Mouse (Mus musculus) adrenal gland, postnatal 10 days (tissue): Measurements from ENCODE around the gene Wap. TPM values are rescaled to one million over a fixed set of nuclear protein-coding genes. Genes with fewer than 3 reads are reported as not detected.
A peak's percentile ranks its signal among the peaks of the same experiment; 100 is the strongest.

Experiments
- DNase-seq: peaks from one replicate; pipeline ENCODE4 v3.0.0; 2021; ENCODE audit warnings: mixed read lengths
- total RNA-seq, 2 experiments: library from RNA; stranded (reverse); gene quantifications; 2 replicates each; pipeline ENCODE4 v1.2.3; 2021

Wap gene
- total RNA-seq, 2 experiments from 2014 or later, result not detected

DNA sequence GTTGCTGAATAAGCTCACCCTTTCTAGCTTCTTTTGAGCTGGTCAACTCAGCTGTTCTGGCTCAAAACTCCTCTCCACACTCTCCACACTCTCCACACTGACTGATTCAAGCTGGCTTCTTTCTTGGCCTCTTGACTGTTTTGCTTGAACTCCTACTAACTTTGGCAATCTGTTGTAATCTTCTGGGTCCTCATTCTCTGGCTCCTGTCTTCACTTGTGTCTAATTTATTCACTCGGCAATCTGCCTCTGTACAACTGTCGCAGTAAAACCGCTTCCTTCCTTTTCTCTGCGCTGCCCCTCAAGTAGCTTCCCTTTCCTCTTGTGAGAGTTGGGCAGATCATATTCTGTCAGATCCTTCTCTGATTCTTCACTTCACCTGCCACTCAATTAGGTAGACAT lies 10.7 kb downstream of the Wap start:
- no peak for DNase-seq

DNA sequence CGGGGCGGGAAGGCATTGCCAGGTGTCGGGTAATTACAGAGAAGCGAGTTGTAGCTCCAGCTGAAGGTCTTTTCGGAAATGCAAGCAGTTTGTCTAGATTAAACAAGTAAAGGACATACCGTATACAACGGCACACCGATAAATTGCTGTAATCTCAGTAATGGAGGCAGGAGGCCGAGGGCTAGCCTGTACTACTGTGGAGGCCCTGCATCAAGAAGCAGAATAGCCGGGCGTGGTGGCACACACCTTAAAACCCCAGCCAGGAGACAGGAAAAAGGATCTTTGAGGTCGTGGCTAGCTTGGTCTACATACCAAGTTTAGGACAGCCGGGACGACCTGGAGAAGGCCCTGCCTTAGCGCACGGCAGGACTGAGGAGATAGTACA lies 12.1 kb downstream of the Wap start:
- DNase-seq, result no peak

DNA sequence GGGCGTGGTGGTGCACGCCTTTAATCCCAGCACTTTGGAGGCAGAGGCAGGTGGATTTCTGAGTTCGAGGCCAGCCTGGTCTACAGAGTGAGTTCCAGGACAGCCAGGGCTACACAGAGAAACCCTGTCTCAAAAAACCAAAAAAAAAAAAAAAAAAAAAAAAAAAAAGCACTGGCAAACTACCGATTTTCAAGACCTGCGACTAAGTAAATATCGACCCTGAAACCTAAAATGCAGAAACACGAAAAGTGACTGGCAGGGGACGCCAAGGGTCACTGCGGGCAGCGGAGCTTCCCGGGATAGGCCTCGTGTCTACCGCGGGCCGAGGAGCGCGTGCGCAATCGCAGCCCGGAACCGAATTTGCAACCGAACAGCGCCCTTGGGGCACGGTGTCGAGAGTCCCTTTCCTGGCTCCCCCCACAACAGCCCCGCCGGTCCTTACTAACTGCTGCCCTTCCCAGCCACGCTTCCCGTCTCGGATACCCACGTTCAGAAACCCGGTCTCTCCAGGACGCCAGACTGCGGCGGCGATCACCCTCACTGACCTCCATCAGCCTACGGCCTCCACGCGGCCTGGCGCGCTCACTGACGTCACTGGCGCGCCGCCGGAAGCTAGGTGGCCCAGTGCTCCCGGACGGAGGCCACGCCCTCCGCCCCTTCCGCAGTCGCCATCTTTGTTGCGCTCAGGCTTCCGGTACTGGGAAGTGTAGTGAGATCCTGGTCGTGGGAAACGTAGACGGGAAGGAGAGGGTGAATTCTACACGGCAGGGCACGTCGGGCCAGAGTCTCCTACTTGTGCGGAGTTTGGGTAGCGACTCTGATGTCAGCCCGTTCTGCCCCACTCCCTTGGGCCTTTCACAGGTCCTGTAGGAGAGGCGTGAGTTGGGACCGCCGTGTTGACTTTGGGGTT lies 12.7 kb downstream of the Wap start, which contains the start of gene Tbrg4:
Gene Tbrg4 (minus strand): TSS at position 590 of the 910 bp plus-strand sequence.
- peak; percentile 95 for DNase-seq

GRCm38 (mm10) chr11:6624619-6625382 lies 13.6 kb downstream of the Wap start:
- no peak for DNase-seq

- no peak for DNase-seq
Observed at GRCm38 (mm10) chr11:6623704-6624103, 14.7 kb downstream of the Wap start.

DNA sequence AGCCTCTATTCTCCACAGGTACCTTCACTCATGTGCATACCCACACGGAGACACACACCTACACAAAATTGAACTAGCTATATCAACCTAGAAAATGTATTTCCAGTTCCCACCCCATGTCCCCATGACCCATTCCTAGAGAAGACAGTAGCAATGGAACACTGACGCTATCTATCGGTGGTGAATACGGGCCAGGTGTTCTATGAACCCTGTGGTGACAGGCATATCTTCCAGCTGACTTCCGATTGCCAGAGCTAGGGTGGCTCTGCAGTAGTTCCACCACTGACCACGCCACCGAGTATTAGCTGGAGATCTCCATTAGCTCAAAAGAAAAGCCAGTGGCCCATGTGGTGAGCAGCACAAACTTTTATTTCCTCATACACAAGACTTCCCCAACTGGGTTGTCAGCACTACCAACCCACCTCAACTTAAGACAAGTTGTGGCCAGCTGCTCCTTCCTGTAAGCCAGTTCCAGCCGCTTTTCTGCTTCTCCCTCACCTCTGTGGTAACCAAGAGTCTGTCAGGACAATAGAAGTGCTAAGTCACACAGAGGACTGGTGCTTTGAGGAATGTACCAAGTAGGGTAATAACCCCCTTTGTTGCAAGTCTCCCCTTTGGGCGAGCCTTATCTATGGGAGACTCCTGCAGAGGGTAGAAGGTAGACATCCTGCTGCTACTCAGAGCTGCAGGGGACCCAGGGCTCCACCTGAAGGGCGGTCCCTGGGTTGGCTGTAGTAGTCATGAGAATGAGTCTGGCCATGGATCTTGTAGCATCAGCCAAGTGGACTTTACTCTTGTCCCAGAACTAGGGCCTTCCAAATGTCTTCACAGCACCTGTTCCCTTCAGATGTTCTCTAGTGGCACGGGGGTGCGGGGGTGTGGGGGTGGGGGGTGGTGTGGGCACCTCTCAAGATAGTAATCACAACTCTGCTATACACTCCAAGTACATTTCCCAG lies 22.9 kb downstream of the Wap start:
- DNase-seq, result no peak

DNA sequence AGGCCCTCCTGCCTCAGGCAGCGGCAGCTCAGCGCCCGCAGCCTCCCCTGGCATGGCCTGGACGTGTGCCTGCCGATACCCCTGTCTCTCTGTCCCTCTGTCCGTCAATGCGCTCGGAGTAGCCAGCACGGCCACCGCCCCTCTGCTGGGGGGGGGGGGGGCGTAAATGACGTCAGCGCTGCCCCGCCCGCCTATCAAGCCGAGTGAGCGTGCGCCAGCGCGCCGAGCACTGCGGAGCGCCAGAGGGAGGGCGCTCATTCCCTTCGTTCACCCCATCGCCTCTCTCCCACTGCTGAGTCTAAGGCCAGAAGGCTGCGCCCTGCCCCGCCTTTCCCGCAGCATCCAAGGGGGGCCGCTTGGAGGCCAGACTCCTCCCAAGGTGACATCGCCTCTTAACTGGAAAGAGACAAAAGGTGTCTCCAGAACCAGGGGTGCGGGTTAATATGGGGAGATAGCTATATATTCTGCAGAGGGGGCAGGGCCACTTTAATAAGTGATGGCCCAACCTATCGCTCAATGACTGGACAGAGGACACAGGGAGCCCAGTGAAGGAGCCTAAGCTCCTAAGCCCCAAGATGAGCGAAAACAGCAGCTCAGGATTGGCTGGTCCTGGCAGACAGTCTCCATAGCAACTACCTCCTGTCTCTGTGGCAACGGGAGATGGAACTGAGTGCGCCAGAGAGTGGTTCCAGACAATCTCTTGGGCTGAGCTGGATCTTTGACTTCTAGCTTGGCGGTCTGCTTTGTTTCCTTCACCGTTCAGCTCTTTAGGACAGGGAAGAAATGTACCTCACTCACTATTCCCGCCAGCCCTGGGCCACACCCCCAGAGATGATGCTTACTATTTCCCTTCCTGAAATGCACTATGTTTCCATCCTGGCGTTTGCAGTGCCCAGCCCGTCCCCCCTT lies 32.7 kb downstream of the Wap start, which contains the start of gene Nacad:
Gene Nacad (minus strand): TSS at position 563 of the 909 bp plus-strand sequence.
- DNase-seq, result no peak

GRCm38 (mm10) chr11:6605021-6605481 lies 33.4 kb downstream of the Wap start:
- DNase-seq, result no peak

DNA sequence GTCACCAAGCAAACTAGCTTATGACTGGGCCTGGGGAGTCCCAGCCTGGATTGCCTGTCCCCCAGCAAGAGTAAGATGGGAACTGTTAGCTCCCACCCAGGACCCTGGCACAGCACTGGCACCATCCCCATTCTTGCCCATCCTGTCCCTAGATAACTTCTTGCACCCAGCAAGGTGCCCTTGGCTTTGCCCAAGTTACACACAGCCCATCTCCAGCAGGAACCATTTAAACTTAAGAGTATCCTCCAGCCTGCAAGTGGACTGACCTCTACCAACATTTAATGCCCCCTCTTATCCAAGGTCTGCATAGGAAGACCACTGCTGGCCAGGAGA lies 33.9 kb downstream of the Wap start:
- DNase-seq, result no peak

DNA sequence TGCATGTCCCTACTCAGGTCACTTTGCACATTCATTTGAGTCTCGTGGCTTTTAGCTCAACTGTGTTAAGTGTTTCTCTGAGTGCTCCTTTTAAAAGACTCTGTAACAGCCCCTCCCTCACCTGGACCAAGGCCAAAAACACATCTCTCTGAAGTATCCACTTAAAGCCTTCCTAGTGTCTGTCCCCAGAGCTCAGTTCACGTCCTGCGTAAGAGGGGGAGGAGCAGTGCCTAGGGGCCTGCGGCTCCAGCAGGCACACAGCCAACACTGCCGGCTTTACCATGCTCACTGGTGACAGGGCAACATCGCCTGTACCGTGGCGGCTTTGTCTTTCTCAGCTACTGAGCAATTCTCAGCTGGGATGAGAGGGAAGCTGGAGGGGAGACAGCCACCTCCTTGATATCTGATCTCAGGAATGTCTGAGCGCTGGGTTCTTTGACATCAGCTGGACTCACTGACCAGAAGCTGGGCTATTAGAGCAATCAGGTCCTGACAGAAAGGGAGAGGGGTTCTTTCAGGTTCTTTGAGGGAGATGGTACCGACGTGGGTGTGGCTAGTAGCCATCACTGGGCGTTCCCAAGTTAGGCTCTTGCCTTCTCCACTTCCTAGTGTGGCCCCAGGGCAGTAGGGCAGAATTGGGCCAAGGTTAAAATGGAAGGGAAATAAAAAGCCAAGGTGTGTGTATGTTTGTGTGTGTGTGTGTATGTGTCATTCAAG lies 34.4 kb downstream of the Wap start:
- peak; percentile 68 for DNase-seq

DNA sequence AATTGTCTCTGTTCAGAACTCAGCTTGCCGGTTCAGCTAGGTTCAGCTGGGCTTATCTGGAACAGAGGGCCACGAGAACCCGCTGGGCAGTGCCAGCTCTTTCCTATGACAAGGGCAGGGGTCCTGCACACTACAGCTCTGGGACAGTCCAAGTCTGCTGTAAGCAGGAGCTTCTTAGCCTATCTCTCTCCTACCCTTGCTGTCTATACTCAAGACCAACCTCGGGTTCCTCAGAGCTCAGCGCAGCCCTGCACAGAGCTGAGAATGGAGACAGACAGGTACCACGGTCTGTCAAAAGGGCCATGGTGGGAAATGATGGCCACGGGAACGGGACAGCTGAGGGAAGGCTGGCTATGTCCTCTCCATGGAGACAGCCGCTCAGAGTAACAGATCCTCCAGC lies 35.2 kb downstream of the Wap start:
- no peak for DNase-seq

DNA sequence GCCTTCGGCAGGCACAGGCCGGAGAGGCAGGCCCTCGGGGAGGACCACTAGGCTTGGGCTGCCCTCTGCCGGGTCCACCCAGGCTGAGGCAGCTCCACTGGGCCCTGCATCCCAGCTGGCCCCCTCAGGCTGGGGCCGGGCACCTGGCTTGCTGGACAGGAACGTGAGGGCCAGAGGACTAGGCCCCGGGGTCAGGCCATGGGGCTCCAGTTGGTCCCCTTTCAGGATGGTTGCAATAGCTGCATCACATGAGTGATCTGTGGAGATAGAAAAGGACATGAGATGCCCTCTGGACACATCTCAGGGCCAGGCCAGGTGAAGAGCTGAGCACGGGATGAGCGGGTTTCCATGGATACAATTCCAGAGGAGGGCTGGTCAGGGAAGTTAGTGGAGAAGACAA lies 35.8 kb downstream of the Wap start:
- DNase-seq, result no peak

DNA sequence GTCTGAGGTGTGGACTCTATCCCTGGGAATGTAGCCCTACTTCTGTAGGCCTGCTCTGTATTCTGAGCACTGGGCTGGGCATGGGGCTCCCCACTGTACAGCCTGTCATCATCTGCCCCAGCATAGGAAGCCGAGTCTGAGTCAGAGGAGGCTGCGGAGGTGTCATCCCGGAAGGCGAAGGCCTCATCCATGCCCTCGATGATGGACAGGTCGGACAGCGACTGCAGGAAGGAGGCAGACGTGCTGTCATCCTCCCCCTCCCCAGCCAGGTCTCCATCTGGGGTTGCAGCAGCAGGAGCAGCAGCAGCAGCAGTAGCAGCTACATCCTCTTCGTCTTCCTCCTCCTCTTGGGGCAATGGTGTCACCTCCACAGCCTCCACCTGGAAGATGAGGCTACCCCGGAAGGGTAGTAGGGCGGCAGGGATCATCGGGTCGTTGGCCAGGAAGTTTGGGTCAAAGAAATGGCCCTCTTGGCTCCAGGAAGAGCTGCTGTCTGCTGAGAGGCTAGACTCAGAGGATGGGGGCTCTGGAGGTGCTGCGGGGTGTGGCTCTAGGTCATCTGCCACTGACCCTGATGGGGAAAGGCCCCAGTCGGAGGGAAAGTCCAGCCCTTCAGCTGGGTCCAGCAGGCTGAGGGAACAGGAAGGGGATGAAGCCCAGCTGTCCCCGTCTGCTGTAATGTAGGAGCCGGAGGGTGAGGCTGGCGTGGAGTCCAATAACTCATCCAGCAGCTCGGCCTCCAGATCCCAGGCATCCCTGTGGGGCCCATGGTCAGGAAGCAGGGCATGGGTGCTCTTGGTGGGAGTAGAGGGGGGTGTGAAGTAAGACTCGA lies 36.6 kb downstream of the Wap start:
- no peak for DNase-seq

DNA sequence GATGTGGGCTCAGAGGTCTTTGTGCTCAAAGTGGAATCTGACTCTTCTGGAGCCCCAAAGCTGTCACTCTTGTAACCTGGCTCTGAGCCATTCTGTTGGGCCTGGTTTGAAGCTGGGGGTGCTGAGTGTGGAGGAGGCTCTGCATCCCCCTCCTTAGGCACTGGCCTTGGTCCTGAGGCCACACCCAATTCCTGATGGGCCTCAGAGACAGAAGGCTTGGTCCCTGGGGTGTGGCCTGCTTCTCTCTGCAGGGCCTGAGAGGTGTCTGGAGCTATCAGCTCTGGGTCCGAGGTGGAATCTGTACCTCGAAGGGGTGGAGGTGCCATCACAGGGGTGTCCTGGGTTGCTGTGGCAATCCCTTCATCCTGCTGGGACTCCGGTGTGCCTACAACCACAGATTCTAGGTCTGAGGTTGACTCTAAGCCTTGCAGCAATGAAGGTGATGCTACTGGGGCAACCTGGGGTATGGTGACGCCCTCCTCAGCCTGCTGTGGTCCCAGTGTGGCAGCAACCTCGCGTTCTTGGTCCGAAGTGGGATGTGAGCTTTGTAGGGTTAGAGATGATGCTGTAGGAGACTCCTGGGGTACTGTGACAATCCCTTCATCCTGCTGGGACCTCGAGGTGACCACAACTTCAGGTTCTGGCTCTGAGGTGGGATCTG lies 38.0 kb downstream of the Wap start:
- DNase-seq, result no peak

DNA sequence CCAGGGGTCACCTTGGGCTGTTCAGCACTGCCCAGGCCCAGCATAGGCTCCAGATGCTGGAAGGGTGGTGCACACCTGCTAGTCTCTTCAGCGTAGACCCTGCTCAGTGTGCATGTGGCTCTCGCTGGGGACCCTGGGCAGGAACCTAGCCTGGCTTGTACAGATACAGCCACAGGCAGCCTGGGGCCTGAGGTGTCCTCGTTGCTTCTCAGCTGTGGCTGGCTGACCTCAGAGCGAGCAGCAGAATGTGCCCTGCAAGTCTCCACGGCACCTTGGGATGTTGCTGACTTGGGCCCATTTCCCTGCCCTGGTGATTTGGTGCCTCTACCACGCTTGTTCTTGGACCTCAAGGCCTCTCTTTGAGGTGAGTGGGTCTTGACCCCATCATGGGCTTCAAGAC lies 38.6 kb downstream of the Wap start:
- DNase-seq, result no peak

- no peak for DNase-seq
Observed at GRCm38 (mm10) chr11:6599011-6599681, 39.3 kb downstream of the Wap start.

DNA sequence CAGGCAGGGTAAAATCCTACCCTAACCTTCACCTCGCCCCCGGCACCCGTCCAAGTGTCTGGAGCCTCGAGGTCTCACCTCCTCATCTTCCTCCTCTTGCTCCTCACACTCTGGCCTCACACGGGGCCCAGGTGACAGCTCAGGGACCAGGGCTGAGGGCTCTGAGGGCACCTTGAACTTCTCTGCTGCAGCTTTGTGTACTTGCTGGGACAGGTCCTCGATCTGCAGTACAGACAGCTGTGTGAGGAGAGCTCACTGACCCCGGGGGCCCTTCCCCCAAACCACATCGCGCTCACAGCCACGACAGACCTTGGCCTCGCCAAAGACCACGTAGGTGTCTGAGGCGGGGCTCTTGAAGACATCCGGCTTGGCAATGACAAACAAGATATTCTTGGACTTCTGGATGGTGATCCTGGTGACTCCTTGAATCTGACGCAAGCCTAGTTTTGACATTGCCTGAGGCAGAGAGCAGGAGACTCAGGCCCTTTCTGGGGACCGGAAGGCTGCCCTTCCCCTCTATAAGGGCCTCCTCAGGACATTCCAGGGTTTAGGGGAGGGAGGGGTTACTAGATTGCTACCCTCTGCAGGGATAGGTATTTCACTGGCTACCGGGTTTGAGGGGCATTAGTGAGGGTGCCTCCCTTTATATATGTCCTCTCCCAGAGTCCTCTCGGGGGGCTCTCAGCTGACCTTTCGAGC lies 40.1 kb downstream of the Wap start:
- no peak for DNase-seq

GRCm38 (mm10) chr11:6597523-6597922 lies 40.9 kb downstream of the Wap start:
- DNase-seq, result no peak
